Mouse (Mus musculus) kidney, adult 8-10 months (tissue): ENCODE measurements at regions not wholly inside any gene's neighbourhood (a gene's known extent, or its start where the extent isn't known, plus 50 kb on each side); places are given as distances from the start of the nearest gene placed in this dataset.

Experiments
- DNase-seq, 2 experiments: peaks; one replicate each; pipeline ENCODE4 v3.0.0; 2022

DNA sequence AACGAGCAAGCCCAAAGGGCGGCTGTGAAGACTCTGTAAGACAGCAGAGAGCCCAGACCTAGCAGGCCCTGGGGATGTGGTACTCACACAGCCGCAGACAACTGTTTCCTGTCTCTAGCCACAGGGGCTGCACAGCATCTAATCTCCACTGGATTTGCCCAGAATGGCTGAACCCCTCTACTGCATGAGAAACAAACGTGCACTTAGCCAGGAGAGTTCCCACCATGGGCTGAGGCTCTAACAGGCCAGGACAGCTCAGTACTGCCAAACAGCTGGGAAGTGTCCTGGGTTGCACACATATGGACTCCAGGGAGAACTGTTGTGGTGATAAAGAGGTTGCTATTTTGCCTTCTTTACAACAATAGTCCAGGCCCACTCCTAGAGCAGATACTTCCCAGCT, 204.1 kb upstream of the Daam1 start:
- DNase-seq: no peak

DNA sequence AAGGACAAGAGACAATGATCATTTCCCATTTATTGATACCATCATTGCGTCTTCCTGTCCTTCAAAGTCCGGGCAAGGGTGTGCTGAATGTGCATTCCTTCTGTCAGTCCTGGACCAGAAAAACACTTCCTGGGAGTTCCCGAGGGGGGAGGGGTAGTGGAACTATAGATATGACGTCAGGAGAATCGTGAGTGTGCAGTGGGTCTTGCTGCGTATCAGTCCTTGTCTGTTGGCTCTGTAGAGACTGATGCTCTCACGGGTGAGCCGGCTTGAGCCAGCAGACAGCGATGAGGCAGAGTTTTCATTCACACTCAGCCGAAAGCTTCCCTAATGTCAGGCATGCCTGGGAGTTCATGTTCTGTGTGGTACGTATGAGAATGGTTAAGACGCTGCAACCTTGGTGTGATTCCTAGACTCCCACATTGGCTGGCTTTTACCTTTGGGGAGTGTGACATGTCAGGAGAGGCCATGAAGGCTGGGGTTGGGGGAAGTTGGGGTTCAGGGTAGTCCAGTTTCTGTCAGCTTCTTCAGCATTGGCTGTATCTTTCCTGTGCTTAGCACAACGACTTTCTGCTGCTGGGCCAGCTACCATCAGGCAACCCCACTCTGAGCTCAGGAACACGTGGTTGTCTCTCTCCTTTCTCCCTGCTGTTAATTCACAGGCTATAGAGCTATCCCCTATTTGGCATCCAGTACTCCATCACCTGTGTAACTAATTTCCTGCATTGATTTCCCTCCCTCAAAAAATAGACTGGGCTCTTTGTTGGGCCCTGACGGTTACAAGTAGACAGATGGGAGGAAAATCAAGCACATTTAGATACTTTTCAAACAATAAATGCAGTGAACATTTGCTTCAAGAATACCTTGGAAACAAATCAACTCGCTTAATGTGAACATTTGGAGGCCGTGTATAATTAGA, 203.2 kb upstream of the Daam1 start:
- DNase-seq: no peak

DNA sequence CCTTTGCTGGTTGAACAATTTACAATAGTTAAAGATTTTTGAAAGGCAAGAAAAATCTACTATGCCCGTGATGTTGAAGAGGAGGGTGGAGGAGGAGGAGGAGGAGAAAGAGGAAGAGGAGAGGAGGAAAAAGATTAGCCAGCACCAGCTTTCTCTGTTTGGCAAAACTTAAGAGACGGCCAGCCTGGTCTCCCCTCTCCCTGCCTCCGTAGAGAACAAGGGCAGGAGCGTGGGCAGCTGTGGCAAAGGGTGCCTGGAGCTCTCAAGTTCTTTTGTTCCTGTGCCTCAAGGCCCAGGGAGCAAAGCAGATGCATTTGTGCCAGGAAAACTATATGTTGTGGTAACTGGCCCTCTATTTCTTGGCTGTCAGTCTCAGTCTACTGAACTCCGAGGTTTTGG, 202.5 kb upstream of the Daam1 start:
- DNase-seq: no peak

DNA sequence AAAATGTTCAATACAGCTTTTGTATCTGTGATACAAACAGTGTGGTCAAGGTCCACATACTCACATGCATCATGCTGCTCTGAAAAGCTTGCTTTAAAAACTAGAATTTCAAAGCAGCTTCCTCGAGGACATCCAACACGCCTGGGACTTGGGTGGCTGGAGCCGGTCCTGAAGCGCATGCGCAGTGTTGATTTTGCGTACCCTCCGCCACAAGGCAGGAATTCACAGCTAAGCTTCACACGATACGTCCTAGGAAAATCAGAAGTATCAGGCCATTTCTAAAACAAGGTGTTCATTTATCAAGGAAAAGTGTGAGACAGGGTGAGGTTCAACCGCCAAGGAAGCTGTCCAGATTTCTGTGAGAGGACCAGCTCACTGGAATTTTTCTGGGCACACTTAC, 202.1 kb upstream of the Daam1 start:
- DNase-seq: no peak

DNA sequence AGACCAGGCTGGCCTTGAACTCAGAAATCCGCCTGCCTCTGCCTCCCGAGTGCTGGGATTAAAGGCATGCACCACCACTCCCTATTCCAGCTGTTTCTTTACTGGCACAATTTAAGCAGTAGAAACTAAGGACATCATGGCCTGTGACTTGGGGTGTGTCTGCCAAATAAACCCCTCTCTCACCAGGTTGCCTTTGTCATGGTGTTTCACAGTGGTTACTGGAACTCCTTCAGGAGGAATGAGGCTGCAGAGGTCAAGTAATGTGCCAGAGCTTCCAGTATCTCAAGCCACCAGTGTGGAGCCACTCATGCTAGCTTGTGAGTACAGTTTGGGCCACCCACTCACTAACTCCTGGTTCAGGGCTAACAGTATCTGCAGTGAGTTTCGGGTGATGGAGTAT, 200.5 kb upstream of the Daam1 start:
- DNase-seq: no peak

DNA sequence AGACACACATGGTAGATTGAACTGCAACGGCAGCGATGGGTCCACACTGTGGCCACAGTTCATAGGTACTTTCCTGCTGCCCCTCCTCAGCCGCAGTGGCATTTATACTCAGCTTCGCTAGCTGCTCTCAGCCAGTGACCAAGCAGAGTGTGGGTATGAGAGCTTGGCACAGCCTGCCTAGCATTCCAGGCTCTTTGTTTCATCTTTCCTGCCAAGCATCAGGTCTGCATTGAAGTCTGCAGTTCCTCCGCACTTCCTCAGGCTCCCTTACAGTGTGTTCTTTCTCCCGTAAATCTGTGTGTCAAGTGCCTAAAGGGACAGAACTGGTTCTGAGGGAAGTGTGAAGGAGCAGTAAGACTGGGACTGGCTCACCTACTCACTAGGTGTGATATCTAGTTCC, 194.6 kb upstream of the Daam1 start:
- DNase-seq: no peak

DNA sequence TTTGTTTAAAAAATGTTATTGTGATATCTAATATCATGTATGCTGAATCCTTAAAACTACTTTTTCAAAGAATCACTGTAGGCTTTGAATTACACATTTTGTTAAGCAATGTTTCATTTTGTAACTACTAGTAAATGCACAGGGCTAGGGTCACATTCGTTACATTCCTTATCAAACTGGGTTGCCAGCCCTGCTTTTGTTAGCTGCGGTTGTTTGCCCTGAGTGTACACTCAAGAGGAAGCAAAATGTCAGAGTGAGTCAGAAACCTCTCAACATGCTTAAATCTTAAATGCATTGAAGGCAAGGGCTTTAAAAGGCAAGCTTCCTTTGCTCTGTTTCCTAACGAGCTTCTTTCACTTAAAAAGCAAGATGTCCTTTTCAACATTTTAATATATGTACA, 193.6 kb upstream of the Daam1 start:
- DNase-seq: no peak

DNA sequence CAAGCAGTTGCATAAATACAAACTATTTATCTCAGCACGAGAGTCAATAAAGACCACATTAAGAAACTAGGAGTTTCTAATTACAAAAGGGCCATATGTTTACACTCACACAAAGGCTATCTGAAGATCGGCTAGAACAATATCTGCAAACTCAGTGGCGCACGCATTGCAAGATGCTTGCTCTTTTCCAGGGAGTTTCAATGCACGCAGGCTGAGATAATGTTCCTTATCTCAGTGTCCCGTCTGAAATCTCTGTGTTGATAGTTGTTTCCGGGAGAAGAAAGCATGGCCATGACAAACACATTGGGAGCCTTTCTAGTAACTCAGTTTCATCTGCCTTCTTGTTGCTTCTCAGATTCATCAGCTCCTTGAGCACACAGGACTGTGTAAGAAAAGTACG, 192.6 kb upstream of the Daam1 start:
- no peak for DNase-seq

DNA sequence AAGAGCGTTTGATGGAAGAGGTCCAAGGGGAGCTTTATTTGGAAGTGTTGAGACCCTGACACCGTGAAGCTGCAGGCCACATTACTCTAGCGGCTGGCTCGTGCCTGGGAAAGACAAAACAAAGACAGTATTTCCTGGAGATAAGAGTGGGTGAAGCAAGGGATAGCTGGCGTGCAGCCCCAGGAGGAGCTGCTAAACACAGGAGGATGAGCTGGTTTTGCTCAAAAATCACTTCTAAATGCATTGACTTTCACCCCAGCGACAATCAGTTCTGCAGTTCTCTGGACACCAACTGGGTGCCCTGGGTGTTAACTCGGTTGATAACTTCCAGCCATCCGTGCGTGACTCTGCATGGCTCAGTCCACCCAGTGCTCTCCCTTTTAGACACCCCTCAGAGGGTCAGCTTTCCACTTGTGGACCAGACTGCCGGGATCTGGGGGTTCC, 190.8 kb upstream of the Daam1 start:
- no peak for DNase-seq

DNA sequence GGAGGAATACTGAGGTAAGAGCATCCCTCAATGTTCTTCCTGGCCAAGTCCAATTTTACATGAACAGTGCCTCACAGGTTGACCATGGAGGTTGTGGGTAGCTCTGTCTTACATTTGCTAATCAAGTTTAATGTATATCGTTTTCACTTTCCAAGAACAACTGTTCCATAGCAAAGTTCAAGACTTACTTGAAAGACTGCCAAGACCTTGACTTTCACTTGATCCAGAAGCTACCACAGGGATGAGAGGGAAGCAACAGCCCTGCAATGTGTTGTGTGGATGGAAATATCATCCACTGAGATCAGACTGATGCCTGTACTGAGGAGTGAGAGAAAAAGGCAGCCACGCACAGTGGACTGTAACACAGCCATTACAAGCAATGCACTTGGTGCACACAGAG, 189.4 kb upstream of the Daam1 start:
- no peak for DNase-seq

DNA sequence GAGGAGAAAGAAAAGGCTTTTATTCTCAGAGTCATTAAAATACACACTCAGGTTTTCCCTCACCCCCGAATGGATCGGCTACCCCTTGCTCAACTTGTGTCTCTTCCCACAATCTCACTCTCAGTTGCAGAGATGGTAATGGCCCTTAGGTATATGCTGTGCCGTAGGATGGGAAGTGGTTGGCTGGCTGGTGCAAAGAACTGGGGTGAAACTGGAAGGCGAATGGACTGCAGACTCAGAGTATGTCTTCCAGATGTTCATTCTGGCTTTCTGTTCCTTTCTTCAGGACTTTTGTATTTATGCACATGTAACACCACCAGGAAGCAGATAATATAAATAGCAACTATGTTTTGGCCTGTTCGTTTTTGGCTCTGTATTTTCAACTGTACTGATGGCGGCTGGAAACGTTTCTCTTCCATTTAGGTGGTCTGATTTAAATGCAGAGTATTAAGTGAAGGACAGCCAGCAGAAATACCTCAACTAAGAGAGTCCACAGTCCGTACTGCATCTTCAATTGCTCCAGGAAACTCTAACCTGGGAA, 188.0 kb upstream of the Daam1 start:
- DNase-seq: no peak

DNA sequence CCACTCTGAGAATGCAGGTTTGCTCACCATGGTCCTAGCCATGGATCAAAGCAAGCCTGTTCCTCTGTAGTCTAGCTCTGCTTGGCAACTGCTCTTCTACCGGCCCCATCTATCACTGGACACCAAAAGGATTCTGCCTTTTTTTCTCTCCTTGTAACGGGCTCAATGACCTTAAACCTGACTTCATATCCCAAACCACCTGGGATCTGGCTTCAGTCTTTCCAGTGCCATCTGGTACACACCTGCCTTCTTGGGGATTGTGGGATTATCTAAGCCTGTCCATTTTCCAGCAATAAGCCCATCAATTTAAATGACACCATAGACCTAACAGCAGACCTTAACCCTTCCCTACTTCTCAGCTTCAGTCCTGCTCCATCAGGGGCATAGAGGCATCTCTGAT, 179.6 kb upstream of the Daam1 start:
- no peak for DNase-seq

DNA sequence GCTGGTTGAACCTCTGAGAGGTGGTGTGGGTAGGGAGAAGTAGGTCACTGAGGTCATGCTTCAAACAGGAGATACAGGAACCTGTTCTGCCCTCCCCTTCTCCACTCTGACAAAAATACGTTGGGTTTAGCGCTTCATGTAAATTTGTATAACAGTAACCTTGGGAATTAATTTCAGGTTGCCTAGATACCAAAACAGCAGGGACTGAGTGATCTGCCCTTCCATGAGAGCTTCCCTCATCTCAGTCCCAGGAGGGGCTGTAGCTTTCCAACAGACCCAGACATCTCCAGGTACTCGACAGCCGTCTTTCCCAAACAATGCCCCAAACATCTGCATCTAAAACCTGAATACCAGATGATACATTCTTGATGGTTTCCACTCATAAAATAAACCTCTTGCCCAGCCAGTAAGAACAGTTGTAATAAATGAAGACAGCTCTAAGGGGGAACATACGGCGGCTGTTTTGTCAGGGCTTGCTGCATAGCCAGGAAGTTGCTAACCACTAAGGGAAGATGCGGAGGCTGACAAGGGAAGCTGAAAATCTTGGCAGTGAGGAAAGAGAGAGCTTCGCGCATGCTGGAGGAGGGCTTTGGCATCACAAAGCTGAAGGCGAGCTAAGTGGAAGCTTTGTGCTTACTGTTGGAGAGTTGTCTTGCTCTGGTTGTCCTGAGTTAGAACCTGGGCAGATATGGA, 137.4 kb upstream of the Daam1 start:
- no peak for DNase-seq

DNA sequence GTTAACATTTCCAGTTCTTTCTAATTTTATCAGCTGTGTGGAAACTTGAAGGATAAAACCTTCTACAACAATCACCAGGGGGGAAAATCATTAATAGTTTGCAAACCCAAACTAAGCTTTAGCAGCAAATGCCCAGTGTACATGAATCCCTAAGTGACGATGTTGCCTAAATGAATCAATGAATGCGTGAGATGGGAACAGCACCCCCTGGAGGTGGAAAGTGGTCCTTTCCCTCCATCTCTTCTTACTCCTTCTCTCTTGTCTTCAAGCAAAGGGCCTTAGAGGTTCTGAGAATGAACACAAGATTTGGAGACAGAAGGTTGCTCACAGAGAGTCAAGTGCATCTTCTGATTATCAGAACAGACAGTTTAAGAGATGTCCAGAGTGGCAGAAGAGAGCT, 129.1 kb upstream of the Daam1 start:
- DNase-seq: peak in 1 of 2 experiments; percentile 12

DNA sequence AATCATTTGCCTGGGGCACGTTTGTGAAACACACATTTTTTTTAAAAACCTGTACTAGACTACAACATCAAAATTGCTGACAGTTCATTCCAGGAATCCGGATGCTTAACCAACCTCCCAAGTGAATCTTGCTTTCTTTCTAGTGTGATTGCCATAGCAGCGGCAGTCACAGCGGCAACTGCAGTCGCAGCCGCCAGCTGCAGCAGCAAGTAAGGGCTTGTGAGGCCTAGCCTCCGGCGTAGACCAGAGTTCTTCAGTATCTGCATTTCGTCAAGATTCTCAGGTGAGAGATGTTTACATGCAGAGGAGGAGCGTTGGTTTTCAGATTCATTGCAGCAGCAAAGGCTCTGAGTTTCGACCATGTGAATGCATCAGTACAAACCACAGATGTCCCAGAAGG, 128.7 kb upstream of the Daam1 start:
- DNase-seq: no peak

DNA sequence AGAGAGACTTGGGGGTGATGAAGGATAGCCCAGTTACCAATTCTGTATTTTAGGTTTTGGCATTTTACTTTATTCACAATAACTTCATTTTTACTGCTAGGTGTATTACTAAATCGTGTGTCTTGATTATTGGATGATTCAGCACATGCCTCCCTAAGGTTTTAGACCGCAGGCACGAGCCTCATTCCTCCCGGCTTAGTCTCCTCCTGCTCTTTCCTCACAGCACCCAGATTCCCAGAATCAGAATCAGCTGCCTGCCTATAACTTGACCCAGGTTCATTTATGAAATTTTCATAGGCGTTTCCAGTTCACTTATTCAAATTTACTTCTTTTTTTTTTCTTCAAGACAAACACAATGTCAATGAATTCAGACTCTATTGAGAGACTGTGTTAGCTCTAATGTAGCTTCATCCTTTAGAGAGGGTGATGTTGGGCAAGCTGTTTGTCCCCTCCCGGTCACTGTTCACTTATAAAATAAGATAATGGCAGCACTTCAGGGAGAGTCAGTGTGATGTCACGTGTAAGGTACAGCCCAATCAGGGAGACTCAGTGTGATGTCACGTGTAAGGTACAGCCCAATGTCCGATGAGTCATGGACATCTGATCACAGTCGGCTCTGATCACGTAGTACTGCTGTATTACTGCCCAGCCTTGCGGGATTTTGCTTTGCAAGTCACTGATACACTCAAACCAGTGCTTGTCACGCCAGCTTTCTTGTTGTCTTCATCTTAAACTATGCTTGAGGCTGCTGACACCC, 127.6 kb upstream of the Daam1 start:
- no peak for DNase-seq

DNA sequence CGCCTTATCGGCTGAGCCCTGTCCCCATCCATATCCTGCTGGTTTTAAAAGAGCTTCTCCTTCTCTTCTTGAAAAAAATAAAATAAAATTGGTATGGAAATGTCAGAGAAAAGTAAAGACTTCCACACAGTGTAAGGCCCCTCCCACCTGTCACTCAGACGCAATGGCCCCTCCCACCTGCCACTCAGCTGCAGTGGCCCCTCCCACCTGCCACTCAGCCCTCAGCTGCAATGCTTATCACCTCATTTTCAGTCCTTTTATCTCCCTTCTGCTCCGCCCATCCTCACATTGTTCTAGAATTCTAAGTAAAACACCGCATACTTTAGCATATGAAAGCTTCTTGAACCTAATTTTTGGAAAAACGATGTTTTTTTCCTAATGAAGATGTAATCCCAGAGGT, 126.4 kb upstream of the Daam1 start:
- no peak for DNase-seq

DNA sequence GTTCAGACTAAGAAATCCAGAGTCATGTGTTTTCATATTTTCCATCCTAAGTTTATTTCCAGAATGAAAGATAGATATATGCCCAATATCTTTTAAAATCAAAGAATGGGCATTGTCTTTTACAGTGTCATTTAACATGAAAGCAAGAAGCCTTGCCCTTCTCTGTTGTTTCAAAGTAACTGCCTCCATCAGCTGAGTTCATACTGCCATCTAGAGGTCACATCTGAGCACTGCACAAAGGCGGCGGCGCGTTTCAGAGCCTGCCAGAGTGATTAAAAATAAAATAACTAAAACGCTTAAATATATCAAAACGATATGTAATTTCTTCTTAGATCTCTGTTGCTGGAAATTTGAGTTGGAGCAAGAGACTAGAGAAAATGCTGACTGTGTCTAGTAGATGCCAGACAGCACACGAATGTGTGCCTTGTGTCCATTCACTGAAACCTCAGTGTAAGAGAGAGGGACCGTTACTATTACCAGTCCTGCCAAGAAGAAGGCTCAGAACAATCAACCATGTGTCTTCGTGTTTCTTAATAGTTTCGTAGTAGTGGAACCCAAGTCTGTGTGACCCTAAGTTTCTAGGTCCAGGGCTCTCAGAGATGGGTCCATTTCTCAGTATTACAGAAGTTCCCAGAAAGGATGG, 123.0 kb upstream of the Daam1 start:
- DNase-seq: peak; percentile 22 to 63

DNA sequence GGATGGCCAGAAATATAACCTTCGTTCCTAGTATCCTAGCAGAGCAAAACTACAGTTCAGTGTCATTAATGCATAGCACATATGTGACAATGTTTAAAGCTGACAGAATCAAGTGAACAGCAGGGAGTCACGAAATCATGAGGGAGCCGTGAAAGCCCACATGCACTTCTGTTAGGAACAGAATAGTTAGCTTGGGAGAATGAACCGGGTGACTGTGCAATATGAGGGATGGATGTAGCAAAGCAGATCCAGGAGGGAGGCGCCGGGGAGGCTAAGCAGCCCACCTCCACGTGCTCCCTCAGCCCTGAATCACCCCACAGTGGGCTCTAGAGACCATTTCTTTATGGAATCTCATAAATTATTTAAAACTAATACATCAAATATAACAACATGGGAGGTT, 116.3 kb upstream of the Daam1 start:
- DNase-seq: no peak

DNA sequence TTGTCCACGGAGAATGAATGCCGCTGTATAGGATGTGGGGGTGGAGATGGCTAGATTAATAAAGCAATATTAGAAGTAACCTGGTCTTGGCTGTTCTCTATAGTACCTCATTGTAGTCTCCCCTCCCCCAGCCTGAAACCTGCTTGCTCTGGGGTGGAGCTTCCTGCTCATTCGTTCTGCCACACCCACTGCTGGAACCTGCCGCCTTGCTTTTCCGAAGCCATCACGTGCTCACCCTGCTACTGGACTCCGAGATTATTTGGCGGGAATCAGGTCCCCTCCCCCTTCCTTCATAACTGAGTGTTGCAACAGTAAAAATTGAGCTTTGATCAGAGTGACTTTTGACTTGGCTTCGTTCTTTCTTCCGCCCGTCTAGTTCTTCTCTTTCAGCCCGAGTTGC, 112.5 kb upstream of the Daam1 start:
- peak; percentile 7 to 28 for DNase-seq

DNA sequence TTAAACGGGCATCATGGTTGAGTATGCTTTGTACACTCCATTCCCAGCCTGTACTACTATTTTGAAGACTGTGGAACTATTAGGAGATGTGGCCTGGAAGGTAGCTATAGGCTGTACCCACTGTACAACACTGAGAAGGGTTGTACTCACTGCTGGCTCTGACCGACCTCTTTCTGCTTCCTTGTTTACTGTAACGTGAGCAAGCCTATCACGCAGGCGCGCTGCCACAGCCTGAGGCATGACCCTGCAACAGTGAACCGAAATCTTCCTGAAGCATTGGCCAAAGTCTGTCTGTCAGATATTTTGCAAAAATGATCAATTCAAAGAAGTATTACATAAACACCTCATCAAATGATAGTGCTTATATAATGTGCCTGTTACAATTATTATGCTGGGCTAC, 112.0 kb upstream of the Daam1 start:
- DNase-seq: no peak

DNA sequence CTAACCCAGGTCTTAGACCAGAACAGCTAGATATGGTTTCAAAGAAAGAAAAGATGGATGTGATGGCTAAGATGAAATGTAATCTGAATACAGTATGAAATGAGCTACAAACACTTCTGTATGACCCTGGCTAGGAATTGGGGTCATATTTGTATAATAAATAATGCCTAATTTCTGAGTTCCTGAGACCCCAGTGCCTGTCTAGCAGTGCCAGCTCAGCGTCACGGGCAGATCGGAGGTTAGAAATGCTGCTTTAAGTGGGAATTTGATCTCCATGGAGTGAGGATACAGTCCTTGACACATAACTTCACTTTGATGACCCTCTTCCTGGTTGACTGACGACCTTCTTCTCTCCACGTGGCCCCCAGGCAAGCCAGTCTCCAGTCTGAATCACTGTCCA, 105.7 kb upstream of the Daam1 start:
- no peak for DNase-seq
